Mouse (Mus musculus) neural tube, postnatal 0 days (tissue): ENCODE data around the gene Gm10340. TPM values are rescaled to one million over a fixed set of nuclear protein-coding genes. Genes with fewer than 3 reads are reported as not detected.

Experiments used
- polyA plus RNA-seq: library from polyadenylated mRNA; unstranded; fragments of >200 nt; fragmentation: Nextera tagmentation; extraction: Ambion mirVana; gene quantifications from 2 replicates; pipeline ENCODE4 v1.2.1, GENCODE M21; 2015

The Gm10340 gene
- polyA plus RNA-seq, result 0.10 TPM in 1 of 2 replicates, not detected in the other

DNA sequence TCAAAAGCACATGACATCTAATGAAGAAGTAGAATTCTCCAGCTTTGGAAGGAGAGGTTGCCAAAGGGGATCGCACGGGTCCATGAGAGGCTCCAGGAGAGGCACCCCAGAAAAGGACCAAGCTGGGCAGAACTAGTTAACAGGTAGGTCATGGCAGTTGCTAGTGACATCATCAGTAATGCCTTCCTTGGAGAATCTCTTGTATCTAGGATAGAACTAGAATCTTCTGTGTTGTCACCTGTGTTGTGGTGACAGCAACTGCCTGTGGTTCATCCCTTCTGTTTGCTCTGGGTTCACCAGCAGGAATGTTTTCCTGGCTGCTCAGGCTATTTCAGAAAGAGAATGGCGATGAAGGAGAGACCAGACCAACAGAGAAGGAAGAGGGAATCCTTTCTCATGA is at the start of gene Gm10340:
Gene Gm10340 (plus strand): TSS at position 301 of the 400 bp plus-strand sequence.

DNA sequence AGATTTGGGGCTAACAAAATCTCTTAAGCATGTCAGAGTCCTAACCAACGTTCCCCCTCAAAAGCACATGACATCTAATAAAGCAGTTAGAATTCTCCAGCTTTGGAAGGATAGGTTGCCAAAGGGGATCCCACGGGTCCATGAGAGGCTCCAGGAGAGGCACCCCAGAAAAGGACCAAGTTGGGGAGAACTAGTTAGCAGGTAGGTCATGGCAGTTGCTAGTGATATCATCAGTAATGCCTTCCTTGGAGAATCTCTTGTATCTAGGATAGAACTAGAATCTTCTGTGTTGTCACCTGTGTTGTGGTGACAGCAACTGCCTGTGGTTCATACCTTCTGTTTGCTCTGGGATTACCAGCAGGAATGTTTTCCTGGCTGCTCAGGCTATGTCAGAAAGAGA is 54.2 kb downstream of the Gm10340 start, which contains the start of gene Gm5795:
Gene Gm5795 (plus strand): TSS at position 301 of the 400 bp plus-strand sequence.

Other genes starting within 250 kb of the Gm10340 start
- not detected in 2 replicates for gene Gm2888, start 104.0 kb upstream of the Gm10340 start, polyA plus RNA-seq
- gene Gm2897, start 84.7 kb upstream of the Gm10340 start, polyA plus RNA-seq, result 10.1 and 10.3 TPM in 2 replicates
- gene Gm5795, start 54.3 kb downstream of the Gm10340 start, polyA plus RNA-seq, result 0.41 and 0.50 TPM in 2 replicates
- gene D830030K20Rik, start 74.5 kb downstream of the Gm10340 start, polyA plus RNA-seq, result 35.0 and 44.1 TPM in 2 replicates
- gene Gm2956, start 198.6 kb downstream of the Gm10340 start, polyA plus RNA-seq, result 0.30 and 0.66 TPM in 2 replicates